Mouse (Mus musculus) heart, postnatal 0 days (tissue): ENCODE measurements around the gene 2310011J03Rik. TPM values are rescaled to one million over a fixed set of nuclear protein-coding genes. Genes with fewer than 3 reads are reported as not detected.

ENCODE experiments used
- ATAC-seq: fragments of 200-750 bp; cut with Nextera tagmentation; 2 replicates; pipeline ENCODE4 v1.8.0; 2017; ENCODE audit warnings: low read depth, moderate number of reproducible peaks, moderate library complexity; ENCODE audit not compliant: insufficient read depth
- DNase-seq: peaks from one replicate; pipeline ENCODE4 v3.0.0-alpha.2; 2016; ENCODE audit warnings: low spot score
- H3K27ac ChIP-seq: fragments of 300-500 bp; sonication (generic); 2 replicates; pipeline ENCODE4 v1.5.1; 2014; ENCODE audit warnings: low read depth, mild to moderate bottlenecking
- H3K27me3 ChIP-seq: fragments of 300-500 bp; sonication (generic); 2 replicates; pipeline ENCODE4 v1.6.1; 2014; ENCODE audit warnings: low read length, mixed read lengths; ENCODE audit not compliant: control insufficient read depth, insufficient read depth
- H3K36me3 ChIP-seq: fragments of 300-500 bp; sonication (generic); replicated peaks from 2 replicates; pipeline ENCODE4 v1.6.1; 2014; ENCODE audit warnings: low read length, mixed read lengths; ENCODE audit not compliant: control insufficient read depth, insufficient read depth
- H3K4me1 ChIP-seq: fragments of 300-500 bp; sonication (generic); 2 replicates; pipeline ENCODE4 v1.6.1; 2014; ENCODE audit warnings: antibody characterized with exemption; ENCODE audit not compliant: control insufficient read depth, insufficient read depth
- H3K4me2 ChIP-seq: fragments of 300-500 bp; sonication (generic); 2 replicates; pipeline ENCODE4 v1.6.1; 2014; ENCODE audit warnings: low read depth, mild to moderate bottlenecking, low read length, moderate library complexity
- H3K4me3 ChIP-seq: fragments of 300-500 bp; sonication (generic); 2 replicates; pipeline ENCODE4 v1.5.1; 2014; ENCODE audit warnings: low read depth, low read length
- H3K9ac ChIP-seq: fragments of 300-500 bp; sonication (generic); replicated peaks from 2 replicates; pipeline ENCODE4 v1.6.1; 2014; ENCODE audit warnings: low read depth, low read length, mixed read lengths
- H3K9me3 ChIP-seq: fragments of 300-500 bp; sonication (generic); replicated peaks from 2 replicates; pipeline ENCODE4 v1.6.1; 2016; ENCODE audit warnings: low read length; ENCODE audit not compliant: control insufficient read depth
- CTCF ChIP-seq: IDR thresholded peaks from 2 replicates; pipeline ENCODE4 v1.5.1; 2016; ENCODE audit warnings: antibody characterized with exemption, control low read depth, low read depth
- EP300 ChIP-seq: IDR thresholded peaks from 2 replicates; pipeline ENCODE4 v1.6.1; 2016; ENCODE audit warnings: antibody characterized with exemption, low read depth
- WGBS: fragments of 180-500 bp; shearing (Covaris S2); extraction: QIAGEN DNeasy Blood & Tissue Kit; methylation state at CpG from one replicate; pipeline ENCODE4 v1.1.7; 2014; 5-methylcytosine and 5-hydroxymethylcytosine counted together
- polyA plus RNA-seq: library from polyadenylated mRNA; unstranded; fragments of >200 nt; fragmentation: Nextera tagmentation; extraction: Ambion mirVana; gene quantifications from 2 replicates; pipeline ENCODE4 v1.2.1, GENCODE M21; 2015
- total RNA-seq: library from RNA; depleted of rRNA; stranded (reverse); fragments of >200 nt; gene quantifications from 2 replicates; pipeline ENCODE4 v1.2.3, GENCODE M21; 2014; ENCODE audit warnings: low replicate concordance

2310011J03Rik gene
- total and polyA plus RNA-seq, 2 experiments from 2014 or later, result 13.5 to 37.4 TPM

DNA sequence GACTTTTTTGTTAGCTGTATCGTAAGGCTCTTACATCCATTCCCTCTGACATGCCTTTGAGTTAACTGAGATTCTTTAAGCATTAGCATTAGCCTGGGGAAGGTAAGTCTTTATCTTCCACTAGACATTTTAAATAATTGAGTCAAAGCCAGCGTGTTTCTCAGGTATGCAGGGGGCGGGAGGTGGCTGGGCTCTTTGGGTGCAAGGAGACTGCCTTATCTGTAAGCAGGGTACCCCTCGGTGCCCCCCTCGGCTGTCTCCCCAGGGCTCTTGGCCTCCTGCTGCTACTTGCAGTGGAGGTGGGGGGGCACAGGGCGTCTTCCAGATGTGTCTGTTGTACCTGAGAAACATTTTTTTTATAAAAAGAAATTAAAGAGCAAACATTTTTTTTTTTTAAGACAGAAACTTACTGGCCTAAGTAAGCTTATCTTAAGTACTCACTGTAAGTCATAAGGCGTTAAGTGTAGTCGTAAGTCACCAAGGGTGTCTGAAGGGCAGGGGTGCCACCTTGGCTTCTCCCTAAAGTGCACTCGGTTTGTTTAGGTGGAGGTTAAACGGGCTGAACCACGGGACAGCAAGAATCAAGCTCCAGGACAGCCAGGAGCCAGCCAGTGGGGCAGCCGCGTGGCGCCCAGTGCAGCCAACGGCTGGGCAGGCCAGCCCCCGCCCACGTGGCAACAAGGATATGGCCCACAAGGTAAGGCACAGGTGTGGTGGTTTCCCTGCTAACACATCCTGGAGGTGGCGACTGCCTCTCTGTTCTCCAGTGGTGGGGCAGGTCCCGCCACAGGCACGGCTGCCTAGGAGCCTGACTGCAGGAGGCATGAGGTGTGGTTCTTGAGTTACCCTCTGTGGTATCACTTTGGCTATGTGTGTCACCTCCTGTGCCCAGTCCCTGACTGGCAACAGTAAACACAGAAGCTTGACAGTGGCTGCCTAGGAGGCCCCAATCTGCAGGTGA lies 37.6 kb downstream of the 2310011J03Rik start:
- no peaks in the 10 kb centered on the region for H3K27me3 ChIP-seq
- peaks cover 81% of the 10 kb centered on the region for H3K36me3 ChIP-seq
- H3K9ac ChIP-seq, result peak overlapping the region; percentile 33; the same call in 1 of the 2 replicates
- peaks cover 16% of the 10 kb centered on the region for H3K4me1 ChIP-seq
- no peak overlapping the region for H3K4me3 ChIP-seq
- H3K27ac ChIP-seq, result peak overlapping the region; percentile 78
- no peaks in the 10 kb centered on the region for H3K9me3 ChIP-seq
- DNase-seq (no peak), ATAC-seq (no peak)
- WGBS, result 75% methylated on average over 20 of the region's 20 CpGs
- no peak overlapping the region for H3K4me2 ChIP-seq
- TF ChIP-seq CTCF (no peak), EP300 (no peak)

DNA sequence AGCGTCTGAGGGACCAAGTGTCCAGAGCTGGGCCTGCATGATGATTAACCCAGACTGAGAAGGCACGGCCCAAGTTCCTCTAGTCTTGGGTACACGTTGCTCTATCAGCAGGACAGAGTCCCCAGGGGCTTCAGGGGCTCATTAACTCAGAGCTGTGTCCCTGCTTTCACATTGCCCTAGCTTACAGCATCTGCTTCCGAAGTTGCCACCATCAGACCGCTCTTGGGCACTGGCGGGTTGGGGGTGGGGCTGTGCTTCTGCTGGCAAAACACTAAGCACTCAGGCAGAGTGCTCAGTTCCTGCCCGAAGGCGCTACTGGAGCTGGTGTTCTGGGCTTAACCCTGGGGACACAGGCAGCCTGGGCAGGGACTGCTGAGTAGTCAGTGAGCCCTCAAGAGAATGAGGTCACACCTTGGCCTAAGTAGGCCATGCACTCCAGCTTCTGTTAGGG lies 38.4 kb downstream of the 2310011J03Rik start:
- peak; percentile 13; the same call in 1 of the 2 replicates for ATAC-seq
- peak overlapping the region; percentile 78 for H3K27ac ChIP-seq
- WGBS, result 42% methylated on average over 8 of the region's 8 CpGs

DNA sequence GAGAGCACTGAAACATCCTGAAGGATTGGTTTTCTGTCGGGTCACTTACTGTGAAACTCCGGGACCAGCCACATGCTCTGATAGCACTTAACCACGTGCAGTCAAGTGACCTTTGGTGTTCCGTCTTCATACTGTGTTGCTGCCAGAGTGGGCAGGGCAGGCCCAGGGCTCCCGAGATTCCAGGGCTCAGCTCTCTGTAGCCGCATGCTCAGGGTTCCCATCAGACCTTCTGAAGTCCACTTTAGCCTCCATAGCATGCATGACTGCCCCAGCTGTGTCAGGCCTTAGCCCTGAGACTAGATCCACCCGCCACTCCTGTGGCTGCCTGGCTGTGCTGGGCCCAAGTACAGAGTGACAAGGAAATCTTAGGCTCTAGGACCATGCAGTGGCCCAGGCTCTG lies 39.0 kb downstream of the 2310011J03Rik start:
- Histone ChIP-seq H3K36me3 (peaks cover 80% of the 10 kb centered on the region), H3K27me3 (no peaks in the 10 kb centered on the region), H3K4me1 (peaks cover 16% of the 10 kb centered on the region), H3K9ac (no peak overlapping the region), H3K9me3 (no peaks in the 10 kb centered on the region), H3K4me3 (no peak overlapping the region), H3K4me2 (no peak overlapping the region), H3K27ac (peak overlapping the region; percentile 78)
- no peak for TF ChIP-seq EP300
- no peak for TF ChIP-seq CTCF
- peak; percentile 78 for DNase-seq
- WGBS, result 41% methylated on average over 7 of the region's 7 CpGs
- ATAC-seq, result peak; percentile 84

More for the DNA sequence above, 38.4 kb downstream of the 2310011J03Rik start:
- Histone ChIP-seq H3K9me3 (no peaks in the 10 kb centered on the region), H3K4me3 (no peak overlapping the region), H3K36me3 (peaks cover 81% of the 10 kb centered on the region), H3K4me2 (no peak overlapping the region), H3K27me3 (no peaks in the 10 kb centered on the region), H3K9ac (peak overlapping the region; percentile 33; the same call in 1 of the 2 replicates), H3K4me1 (peaks cover 16% of the 10 kb centered on the region)
- peak; percentile 29 for DNase-seq
- TF ChIP-seq EP300, result no peak
- TF ChIP-seq CTCF, result no peak

DNA sequence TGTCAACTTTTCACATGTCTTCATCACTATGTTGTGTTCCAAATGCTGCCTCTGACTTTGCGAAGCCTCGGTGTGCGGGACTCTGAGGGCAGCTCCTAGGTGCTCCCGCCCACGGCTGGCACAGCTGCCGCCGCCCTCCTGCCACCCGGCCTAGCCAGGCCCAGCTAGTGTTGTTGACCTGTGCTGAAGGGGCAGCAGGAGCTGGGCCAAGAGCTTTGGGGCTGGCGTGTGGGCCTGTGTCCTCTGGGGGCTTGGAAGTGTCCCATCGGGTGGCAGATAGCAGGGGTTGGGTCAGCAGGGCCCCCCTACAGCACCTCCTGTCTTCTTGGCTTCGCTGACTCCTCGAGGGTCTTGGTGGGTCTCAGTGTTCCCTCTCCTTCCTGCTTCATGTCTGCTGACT lies 41.1 kb downstream of the 2310011J03Rik start:
- no peaks in the 10 kb centered on the region for H3K9me3 ChIP-seq
- TF ChIP-seq EP300 (no peak), CTCF (no peak)
- H3K4me2 ChIP-seq, result no peak overlapping the region
- H3K4me3 ChIP-seq, result no peak overlapping the region
- peaks cover 16% of the 10 kb centered on the region for H3K4me1 ChIP-seq
- ATAC-seq (no peak), DNase-seq (no peak)
- 88% methylated on average over 12 of the region's 12 CpGs for WGBS
- no peak overlapping the region for H3K27ac ChIP-seq
- no peaks in the 10 kb centered on the region for H3K27me3 ChIP-seq
- peaks cover 80% of the 10 kb centered on the region for H3K36me3 ChIP-seq
- no peak overlapping the region for H3K9ac ChIP-seq

DNA sequence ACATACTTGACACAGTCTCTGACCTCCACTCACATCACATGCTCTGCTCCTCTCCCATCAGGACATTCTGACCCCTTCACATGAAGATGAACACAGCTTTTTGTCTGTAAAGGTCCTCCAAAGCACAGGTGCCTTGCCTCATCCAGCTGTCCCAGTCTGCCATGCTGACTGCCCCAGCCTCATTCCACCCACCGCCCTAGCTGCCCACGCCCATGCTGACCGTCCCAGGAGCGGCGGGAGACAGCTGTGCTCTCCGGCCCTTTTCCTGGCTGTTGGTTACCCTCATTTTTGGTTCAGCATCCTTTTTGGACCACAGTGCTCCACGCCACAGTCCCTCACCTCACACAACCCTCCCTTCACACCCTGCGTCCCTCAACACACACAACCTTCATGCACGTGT lies 41.9 kb downstream of the 2310011J03Rik start:
- no peak overlapping the region for H3K4me3 ChIP-seq
- H3K27me3 ChIP-seq, result no peaks in the 10 kb centered on the region
- no peak overlapping the region for H3K4me2 ChIP-seq
- no peak for ATAC-seq
- peaks cover 16% of the 10 kb centered on the region for H3K4me1 ChIP-seq
- peaks cover 75% of the 10 kb centered on the region for H3K36me3 ChIP-seq
- no peak overlapping the region for H3K9ac ChIP-seq
- WGBS, result 89% methylated on average over 9 of the region's 9 CpGs
- H3K27ac ChIP-seq, result no peak overlapping the region
- TF ChIP-seq CTCF (no peak), EP300 (no peak)
- no peaks in the 10 kb centered on the region for H3K9me3 ChIP-seq
- no peak for DNase-seq
